Mouse (Mus musculus) testis, adult 2 months (tissue): ENCODE results near the gene Cidec.

Experiments
- CTCF ChIP-seq: fragments of 200-500 bp; IDR thresholded peaks from 2 replicates; pipeline ENCODE4 v1.5.1; 2012; ENCODE audit warnings: low read depth, mild to moderate bottlenecking, inconsistent platforms, low read length, moderate library complexity; ENCODE audit not compliant: control insufficient read depth, insufficient read depth, insufficient replicate concordance
- POLR2A ChIP-seq: fragments of 200-500 bp; IDR thresholded peaks from 2 replicates; pipeline ENCODE4 v1.6.1; 2012; ENCODE audit warnings: low read depth, mild to moderate bottlenecking, inconsistent platforms, low read length, moderate library complexity; ENCODE audit not compliant: control insufficient read depth

DNA sequence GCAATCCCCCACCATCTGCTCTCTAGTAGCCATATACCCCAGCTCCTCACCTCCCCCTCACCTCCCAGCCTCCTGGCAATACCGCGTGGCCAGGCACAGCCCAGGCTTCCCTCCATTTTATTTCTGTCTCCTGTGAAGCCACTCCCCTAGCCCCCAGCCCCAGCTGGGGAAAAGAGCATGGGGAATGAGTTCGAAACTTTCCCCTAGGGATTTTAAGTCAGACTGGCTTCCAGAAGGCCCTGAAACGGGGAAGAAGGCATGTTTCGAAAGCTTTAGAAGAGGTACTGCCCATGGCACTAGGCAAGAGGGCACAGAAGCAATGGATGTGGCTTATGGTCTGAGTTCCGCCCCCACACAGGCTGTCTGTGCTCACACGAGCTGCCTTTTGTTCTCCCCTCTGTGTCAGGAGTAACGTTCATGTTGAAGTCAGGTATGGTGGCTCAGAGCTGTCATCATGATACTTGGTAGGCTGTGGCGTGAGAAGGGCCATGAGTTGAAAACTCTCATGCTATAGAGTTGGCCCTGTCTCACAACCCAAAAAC lies at the start of gene Cidec:
- no peak for TF ChIP-seq POLR2A
- TF ChIP-seq CTCF, result no peak
